Mouse (Mus musculus) megakaryocyte progenitor cell, adult 5-6 weeks (primary cell): ENCODE data around the gene Zim1. TPM values are rescaled to one million over a fixed set of nuclear protein-coding genes. Genes with fewer than 3 reads are reported as not detected.

Experiments
- ATAC-seq: replicated peaks from 2 replicates; pipeline ENCODE4 v1.8.0; 2016; ENCODE audit warnings: mild to moderate bottlenecking, moderate TSS enrichment, inconsistent platforms; ENCODE audit not compliant: poor library complexity
- total RNA-seq, 2 experiments: library from RNA; stranded (forward) in 1 of 2; stranded (reverse) in 1 of 2; fragments of 157-497, 149-512 nt in 1 of 2; fragments of 200-1000 nt in 1 of 2; gene quantifications; 2 replicates each; pipeline versions ENCODE4 v1.2.3 to v1.2.4; 2015 to 2017

The Zim1 gene
- total RNA-seq, 2 experiments from 2014 or later: not detected

DNA sequence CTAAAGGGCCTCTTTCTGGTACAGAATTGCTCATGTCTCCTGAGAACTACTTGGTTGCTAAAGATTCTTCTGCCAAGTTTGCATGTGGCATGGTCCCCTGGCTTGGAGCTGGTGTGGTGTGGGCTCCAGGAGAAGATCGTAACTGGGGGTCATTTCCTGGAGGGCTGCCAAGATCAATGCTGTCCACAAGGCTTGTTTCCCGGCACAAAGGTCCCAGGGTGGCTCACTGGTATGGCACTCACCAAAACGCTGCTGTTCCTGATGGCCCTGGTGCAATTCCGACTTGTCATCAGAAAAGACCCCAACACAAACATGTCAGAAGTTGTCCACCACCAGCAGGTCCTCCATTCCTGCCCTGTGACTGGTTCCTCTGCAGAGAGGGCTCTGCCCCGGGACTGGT is 44.1 kb downstream of the Zim1 start:
- no peak for ATAC-seq

DNA sequence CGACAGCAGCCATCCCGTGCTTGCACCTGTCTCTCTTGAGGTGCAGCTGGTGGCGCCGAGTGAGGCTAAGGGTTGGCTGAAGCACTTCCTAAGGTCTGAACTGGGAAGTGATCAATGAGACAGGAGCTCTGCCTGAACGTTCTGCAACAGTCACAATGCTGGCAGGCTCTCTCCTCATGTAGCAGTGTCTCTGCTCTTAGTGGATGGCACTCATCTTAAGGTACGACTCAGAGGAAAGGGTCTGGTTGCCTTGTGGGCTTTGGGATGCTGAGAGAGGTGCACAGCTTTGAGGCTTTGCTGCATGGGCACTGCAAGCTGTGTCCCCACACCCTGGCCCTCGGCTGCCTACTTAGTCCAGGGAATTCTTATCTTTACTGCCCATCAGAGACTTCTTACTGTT is 45.0 kb downstream of the Zim1 start:
- no peak for ATAC-seq

DNA sequence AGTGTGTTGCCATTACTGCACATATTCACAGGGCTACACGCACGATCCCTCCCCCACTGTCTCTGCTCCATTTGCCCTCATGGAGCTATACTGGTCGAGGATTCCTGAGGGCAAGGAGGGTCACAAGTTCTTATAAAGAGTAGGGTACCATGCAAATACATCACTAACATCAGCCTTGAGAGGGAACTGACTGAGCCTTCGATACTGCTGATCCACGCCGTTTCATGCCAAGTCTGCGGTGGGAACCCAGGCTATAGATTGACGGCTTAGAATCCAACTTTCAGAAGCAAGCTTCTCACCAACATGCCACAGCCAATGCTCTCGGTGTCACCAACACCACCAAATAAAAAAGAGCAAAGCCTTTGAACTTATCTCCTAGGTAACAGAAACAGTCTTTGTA is 45.7 kb downstream of the Zim1 start:
- no peak for ATAC-seq

DNA sequence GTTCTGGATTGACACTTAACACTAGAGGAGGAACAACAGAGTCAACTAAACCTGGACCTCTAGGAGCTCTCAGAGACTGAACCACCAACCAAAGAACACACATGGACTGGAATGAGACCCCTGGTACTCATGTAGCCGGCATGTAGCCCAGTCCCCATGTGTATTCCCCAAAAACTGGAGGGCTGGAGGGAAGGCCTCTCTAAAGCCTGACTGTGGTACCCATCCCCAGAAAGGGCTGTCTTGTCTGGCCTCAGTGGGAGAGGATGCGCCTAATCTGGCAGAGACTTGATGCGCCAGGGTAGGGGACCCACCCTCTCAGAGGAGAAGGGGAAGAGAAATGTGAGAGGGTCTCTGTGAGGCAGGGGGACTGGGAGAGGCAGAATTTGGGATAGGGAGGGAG is 50.4 kb downstream of the Zim1 start:
- ATAC-seq: no peak

DNA sequence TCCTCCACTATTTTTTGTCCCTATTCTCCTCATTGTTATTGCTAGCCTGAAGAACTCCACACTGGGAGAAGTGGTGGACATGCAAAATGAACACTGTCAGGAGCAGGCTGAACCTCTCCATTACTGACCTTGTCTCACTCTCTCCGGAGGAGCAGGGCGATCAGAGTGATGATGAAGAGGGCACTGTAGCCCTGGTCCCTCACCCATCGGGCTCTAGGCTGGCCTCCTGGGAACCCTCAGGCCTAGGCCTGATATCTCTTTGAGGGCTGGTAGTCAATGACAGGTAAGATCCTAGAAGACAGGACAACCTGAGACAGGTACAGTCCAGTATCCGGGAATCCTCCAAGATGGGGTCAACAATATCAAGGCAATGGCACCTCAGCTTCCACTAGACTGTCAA is 58.2 kb downstream of the Zim1 start:
- ATAC-seq: no peak

DNA sequence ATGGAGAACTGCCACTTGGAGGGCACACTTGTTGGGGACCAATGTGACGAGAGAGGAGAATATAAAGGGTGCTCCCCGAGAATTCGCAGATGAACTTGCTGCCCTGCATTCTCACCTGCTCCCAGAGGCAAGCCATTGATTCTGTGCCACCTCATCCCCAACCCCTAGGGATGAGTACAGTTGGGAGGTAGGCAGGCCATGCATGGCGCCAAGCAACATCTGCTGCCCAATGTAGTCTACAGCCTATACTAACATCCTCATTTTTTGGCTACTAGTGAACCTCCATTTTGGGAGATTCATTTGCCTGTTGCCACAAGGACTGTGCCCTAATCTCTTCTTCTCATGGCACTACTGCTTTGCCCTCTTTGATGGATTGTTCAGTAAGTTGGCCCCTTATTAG is 59.5 kb downstream of the Zim1 start:
- no peak for ATAC-seq

DNA sequence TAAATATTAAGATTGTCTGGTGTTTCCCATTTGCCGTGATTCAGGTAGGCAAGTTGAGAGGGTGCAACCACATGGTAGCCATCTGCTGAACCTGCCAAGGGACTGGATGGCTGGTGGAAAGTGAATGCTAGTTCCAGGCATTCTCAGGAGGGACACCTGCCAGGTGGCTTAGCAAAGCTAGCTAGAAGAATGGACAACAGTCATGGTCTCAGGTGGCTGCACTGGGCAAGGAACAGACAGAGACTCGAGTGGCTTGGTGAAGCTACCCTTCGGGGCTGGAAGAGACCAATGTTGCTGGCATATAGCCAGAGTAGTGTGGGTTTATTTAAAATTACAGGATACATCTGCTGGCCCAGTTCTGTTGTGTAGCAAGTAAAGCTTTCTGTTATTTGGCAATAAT is 60.4 kb downstream of the Zim1 start:
- no peak for ATAC-seq

Other genes with a start within 250 kb of the Zim1 start
- gene Olfr1336, start 240.3 kb downstream of the Zim1 start, total RNA-seq (2015): not detected in 2 replicates
- gene Olfr1336, start 240.3 kb downstream of the Zim1 start, total RNA-seq (2017): not detected in 2 replicates
- gene Olfr1346, start 229.3 kb downstream of the Zim1 start, total RNA-seq (2015): not detected in 2 replicates
- gene Olfr1346, start 229.3 kb downstream of the Zim1 start, total RNA-seq (2017): 0.14 TPM in 1 of 2 replicates, not detected in the other
- gene Olfr5, start 209.5 kb downstream of the Zim1 start, total RNA-seq (2015): not detected in 2 replicates
- gene Olfr5, start 209.5 kb downstream of the Zim1 start, total RNA-seq (2017): not detected in 2 replicates
- gene Olfr1347, start 196.7 kb downstream of the Zim1 start, total RNA-seq (2015): not detected in 2 replicates
- gene Olfr1347, start 196.7 kb downstream of the Zim1 start, total RNA-seq (2017): not detected in 2 replicates
- not detected in 2 replicates for gene Olfr1348, start 187.7 kb downstream of the Zim1 start, total RNA-seq (2015)
- not detected in 2 replicates for gene Olfr1348, start 187.7 kb downstream of the Zim1 start, total RNA-seq (2017)
- not detected in 2 replicates for gene Olfr1349, start 173.5 kb downstream of the Zim1 start, total RNA-seq (2015)
- gene Olfr1349, start 173.5 kb downstream of the Zim1 start, total RNA-seq (2017): not detected in 2 replicates
- gene Olfr1350, start 131.6 kb downstream of the Zim1 start, total RNA-seq (2015): not detected in 2 replicates
- not detected in 2 replicates for gene Olfr1350, start 131.6 kb downstream of the Zim1 start, total RNA-seq (2017)
- gene Peg3, start 34.0 kb upstream of the Zim1 start, total RNA-seq (2015): not detected in 2 replicates
- not detected in 2 replicates for gene Peg3, start 34.0 kb upstream of the Zim1 start, total RNA-seq (2017)
- gene Usp29, start 34.1 kb upstream of the Zim1 start, total RNA-seq (2015): not detected in 2 replicates
- gene Usp29, start 34.1 kb upstream of the Zim1 start, total RNA-seq (2017): not detected in 2 replicates